In genomic region chr2:155691336-155691722, GRCm38 (mm10) we compare ENCODE assay signal across 8 mouse cellular contexts. TPM values are rescaled to one million over a fixed set of nuclear protein-coding genes. Genes with fewer than 3 reads are reported as not detected.
A peak's percentile ranks its signal among the peaks of the same experiment; 100 is the strongest.
DNase-seq lines count a peak whose midpoint lies in the region; ATAC-seq and TF ChIP-seq lines count a peak whose summit lies in the region.
"Had no signal": no experiment of that assay in that cellular context is flagged by ENCODE, and none has a peak within 500 bp of the region (broad histone marks: within the 10 kb centered on the region; RNA-seq: fewer than 3 reads in every experiment).

No protein-coding gene starts in this region.

- ATAC-seq in lung, postnatal 0 days = no peak
- ATAC-seq in embryonic facial prominence, embryonic 13.5 days (ENCODE audit: insufficient number of reproducible peaks, insufficient read depth, low FRiP score, low TSS enrichment, low read depth) = no peak
- ATAC-seq in limb, embryonic 12.5 days (ENCODE audit: insufficient number of reproducible peaks, insufficient read depth, low FRiP score, low TSS enrichment, low read depth) = no peak
- no peak for ATAC-seq in stomach, embryonic 15.5 days (ENCODE audit: insufficient read depth, low FRiP score, low read depth)

- no peaks in the 10 kb centered on the region for H3K4me1 ChIP-seq in lung, postnatal 0 days (ENCODE audit: insufficient read depth, low read depth, low read length)
- peaks cover 19% of the 10 kb centered on the region for H3K4me1 ChIP-seq in embryonic facial prominence, embryonic 13.5 days
- H3K4me1 ChIP-seq in limb, embryonic 12.5 days (replicated peaks) = peaks cover 20% of the 10 kb centered on the region
- H3K4me1 ChIP-seq in stomach, embryonic 15.5 days = peaks cover 15% of the 10 kb centered on the region

- TF ChIP-seq CTCF in lung, postnatal 0 days (IDR thresholded peaks at IDR 0.05) = no peak

- H3K4me3 ChIP-seq in lung, postnatal 0 days (ENCODE audit: low read depth, low read length) = peak overlapping the region; percentile 96
- peak overlapping the region; percentile 99 for H3K4me3 ChIP-seq in embryonic facial prominence, embryonic 13.5 days
- peak overlapping the region; percentile 98 for H3K4me3 ChIP-seq in limb, embryonic 12.5 days (replicated peaks)
- peak overlapping the region; percentile 96 for H3K4me3 ChIP-seq in stomach, embryonic 15.5 days (replicated peaks)

- H3K27me3 ChIP-seq in lung, postnatal 0 days (replicated peaks; ENCODE audit: insufficient read depth, low read length) = no peaks in the 10 kb centered on the region
- no peaks in the 10 kb centered on the region for H3K27me3 ChIP-seq in embryonic facial prominence, embryonic 13.5 days
- H3K27me3 ChIP-seq in limb, embryonic 12.5 days = no peaks in the 10 kb centered on the region
- no peaks in the 10 kb centered on the region for H3K27me3 ChIP-seq in stomach, embryonic 15.5 days (replicated peaks)

- peak; percentile 22 for DNase-seq in lung, postnatal 0 days (ENCODE audit: low spot score)
- DNase-seq in lung, postnatal 36 days = no peak
- no peak for DNase-seq in adrenal gland, adult 2 months
- no peak for DNase-seq in cerebellum, postnatal 25 days
- DNase-seq: cerebellum, adult 8-10 months had no signal

- H3K4me2 ChIP-seq in lung, postnatal 0 days (replicated peaks; ENCODE audit: low read depth, low read length) = peak overlapping the region; percentile 70
- H3K4me2 ChIP-seq in embryonic facial prominence, embryonic 13.5 days = peak overlapping the region; percentile 84
- peak overlapping the region; percentile 83 for H3K4me2 ChIP-seq in limb, embryonic 12.5 days
- peak overlapping the region; percentile 52 for H3K4me2 ChIP-seq in stomach, embryonic 15.5 days

- TF ChIP-seq EP300 in lung, postnatal 0 days (IDR thresholded peaks at IDR 0.05) = no peak

- peak overlapping the region; percentile 97 for H3K9ac ChIP-seq in lung, postnatal 0 days (replicated peaks; ENCODE audit: low read depth)
- H3K9ac ChIP-seq in embryonic facial prominence, embryonic 13.5 days = peak overlapping the region; percentile 97
- H3K9ac ChIP-seq in limb, embryonic 12.5 days (replicated peaks) = peak overlapping the region; percentile 98
- H3K9ac ChIP-seq in stomach, embryonic 15.5 days = peak overlapping the region; percentile 87; the same call in 1 of the 2 replicates

- no peaks in the 10 kb centered on the region for H3K9me3 ChIP-seq in lung, postnatal 0 days (ENCODE audit: low read length)
- no peaks in the 10 kb centered on the region for H3K9me3 ChIP-seq in embryonic facial prominence, embryonic 13.5 days
- no peaks in the 10 kb centered on the region for H3K9me3 ChIP-seq in limb, embryonic 12.5 days
- H3K9me3 ChIP-seq in stomach, embryonic 15.5 days = no peaks in the 10 kb centered on the region

- 3% methylated on average over 8 of the region's 8 CpGs for WGBS in lung, postnatal 0 days
- WGBS in embryonic facial prominence, embryonic 13.5 days = 4% methylated on average over 8 of the region's 8 CpGs
- 6% methylated on average over 8 of the region's 8 CpGs for WGBS in limb, embryonic 12.5 days
- WGBS in stomach, embryonic 15.5 days = 4% methylated on average over 8 of the region's 8 CpGs

- H3K36me3 ChIP-seq in lung, postnatal 0 days (ENCODE audit: insufficient read depth, low read length) = no peaks in the 10 kb centered on the region
- peaks cover 12% of the 10 kb centered on the region for H3K36me3 ChIP-seq in embryonic facial prominence, embryonic 13.5 days
- peaks cover 13% of the 10 kb centered on the region; the same call in 1 of the 2 replicates for H3K36me3 ChIP-seq in limb, embryonic 12.5 days
- H3K36me3 ChIP-seq in stomach, embryonic 15.5 days = no peaks in the 10 kb centered on the region

- peak overlapping the region; percentile 87 for H3K27ac ChIP-seq in lung, postnatal 0 days (ENCODE audit: low read length)
- peak overlapping the region; percentile 80 for H3K27ac ChIP-seq in embryonic facial prominence, embryonic 13.5 days
- peak overlapping the region; percentile 89; the same call in 1 of the 2 replicates for H3K27ac ChIP-seq in limb, embryonic 12.5 days
- H3K27ac ChIP-seq in stomach, embryonic 15.5 days = peak overlapping the region; percentile 88; the same call in 1 of the 2 replicates

RNA-seq across cellular contexts. Expression of gene Trpc4ap, which starts 0.9 kb away (rescaled TPM):
- 83.5 and 86.0 TPM in 2 replicates for polyA plus RNA-seq in lung, postnatal 0 days (2015; fragmentation: Nextera tagmentation; extraction: Ambion mirVana)
- polyA plus RNA-seq in embryonic facial prominence, embryonic 13.5 days (2015; fragmentation: Nextera tagmentation; extraction: Ambion mirVana) = 137 and 142 TPM in 2 replicates
- 165 and 167 TPM in 2 replicates for polyA plus RNA-seq in limb, embryonic 12.5 days (2016; fragmentation: Nextera tagmentation; extraction: Ambion mirVana)
- polyA plus RNA-seq in stomach, embryonic 15.5 days (2015; fragmentation: Nextera tagmentation; extraction: Ambion mirVana) = 115 and 126 TPM in 2 replicates
- 100 to 1,000 TPM; 125 to 152 TPM for total RNA-seq in adrenal gland, adult 2 months (2021)
- 205 and 228 TPM in 2 replicates for polyA plus RNA-seq in adrenal gland, adult 2 months (2012; rRNA removed)

RNA-seq across cellular contexts. Expression of gene Edem2, which starts 37.9 kb away (rescaled TPM):
- polyA plus RNA-seq in lung, postnatal 0 days (2015; fragmentation: Nextera tagmentation; extraction: Ambion mirVana) = 46.6 and 47.3 TPM in 2 replicates
- 27.5 and 32.5 TPM in 2 replicates for polyA plus RNA-seq in embryonic facial prominence, embryonic 13.5 days (2015; fragmentation: Nextera tagmentation; extraction: Ambion mirVana)
- polyA plus RNA-seq in limb, embryonic 12.5 days (2016; fragmentation: Nextera tagmentation; extraction: Ambion mirVana) = 24.2 and 26.3 TPM in 2 replicates
- 103 and 133 TPM in 2 replicates for polyA plus RNA-seq in stomach, embryonic 15.5 days (2015; fragmentation: Nextera tagmentation; extraction: Ambion mirVana)
- total RNA-seq in adrenal gland, adult 2 months (2021) = 10 to 100 TPM; 43.3 to 45.9 TPM
- polyA plus RNA-seq in adrenal gland, adult 2 months (2012; rRNA removed) = 75.3 and 82.1 TPM in 2 replicates

RNA-seq across cellular contexts. Expression of gene Gm17581, which starts 44.3 kb away (rescaled TPM):
- polyA plus RNA-seq in lung, postnatal 0 days (2015; fragmentation: Nextera tagmentation; extraction: Ambion mirVana) = not detected in 2 replicates
- not detected in 2 replicates for polyA plus RNA-seq in embryonic facial prominence, embryonic 13.5 days (2015; fragmentation: Nextera tagmentation; extraction: Ambion mirVana)
- polyA plus RNA-seq in limb, embryonic 12.5 days (2016; fragmentation: Nextera tagmentation; extraction: Ambion mirVana) = not detected in 2 replicates
- polyA plus RNA-seq in stomach, embryonic 15.5 days (2015; fragmentation: Nextera tagmentation; extraction: Ambion mirVana) = not detected in 2 replicates
- not detected for total RNA-seq in adrenal gland, adult 2 months (2021)
- not detected in 2 replicates for polyA plus RNA-seq in adrenal gland, adult 2 months (2012; rRNA removed)

RNA-seq across cellular contexts. Expression of gene Procr, which starts 59.6 kb away (rescaled TPM):
- 9.1 and 9.7 TPM in 2 replicates for polyA plus RNA-seq in lung, postnatal 0 days (2015; fragmentation: Nextera tagmentation; extraction: Ambion mirVana)
- polyA plus RNA-seq in embryonic facial prominence, embryonic 13.5 days (2015; fragmentation: Nextera tagmentation; extraction: Ambion mirVana) = 4.9 and 7.0 TPM in 2 replicates
- polyA plus RNA-seq in limb, embryonic 12.5 days (2016; fragmentation: Nextera tagmentation; extraction: Ambion mirVana) = 3.5 and 4.1 TPM in 2 replicates
- polyA plus RNA-seq in stomach, embryonic 15.5 days (2015; fragmentation: Nextera tagmentation; extraction: Ambion mirVana) = 18.3 and 18.9 TPM in 2 replicates
- total RNA-seq in adrenal gland, adult 2 months (2021) = 10 to 100 TPM; 64.5 to 66.2 TPM
- 14.8 and 19.2 TPM in 2 replicates for polyA plus RNA-seq in adrenal gland, adult 2 months (2012; rRNA removed)
